Mouse (Mus musculus) erythroblast, embryonic 14.5 days (primary cell): ENCODE results near the gene Fndc8. TPM values are rescaled to one million over a fixed set of nuclear protein-coding genes. Genes with fewer than 3 reads are reported as not detected.
"Not testable (repeated sequence)": the region's sequence is repeated elsewhere in the genome, so short reads cannot be mapped to it uniquely, and the experiment has no call there.

ENCODE experiments used
- H3K27me3 ChIP-seq: 2 replicates; pipeline ENCODE4 v1.6.1; 2012; ENCODE audit warnings: inconsistent platforms; ENCODE audit not compliant: control insufficient read depth
- H3K36me3 ChIP-seq: 2 replicates; pipeline ENCODE4 v1.6.1; 2012; ENCODE audit warnings: mild to moderate bottlenecking, inconsistent platforms; ENCODE audit not compliant: control insufficient read depth
- H3K4me1 ChIP-seq: 2 replicates; pipeline ENCODE4 v1.6.1; 2012; ENCODE audit warnings: inconsistent platforms; ENCODE audit not compliant: control insufficient read depth
- H3K4me3 ChIP-seq: replicated peaks from 2 replicates; pipeline ENCODE3; 2012; ENCODE audit warnings: moderate library complexity, mild to moderate bottlenecking, inconsistent platforms
- H3K9me3 ChIP-seq: 2 replicates; pipeline ENCODE4 v1.6.1; 2012; ENCODE audit warnings: low read length, inconsistent platforms, mixed read lengths; ENCODE audit not compliant: control insufficient read depth
- GATA1 ChIP-seq: IDR thresholded peaks from 2 replicates; pipeline ENCODE4 v1.6.1; 2012; ENCODE audit warnings: low read length, inconsistent platforms, mixed read lengths
- TAL1 ChIP-seq: IDR thresholded peaks from 3 replicates; pipeline ENCODE4 v1.6.1; 2012; ENCODE audit warnings: low read length, inconsistent platforms, mixed read lengths
- polyA plus RNA-seq: library from polyadenylated mRNA; stranded (reverse); fragments of >175 nt; gene quantifications from 2 replicates; pipeline ENCODE4 v1.2.3, GENCODE M21; 2012

Fndc8 gene
- polyA plus RNA-seq, 1 experiment, result 0.03 TPM

- Histone ChIP-seq H3K36me3 (no peaks in the 10 kb centered on the region), H3K27me3 (peaks cover 76% of the 10 kb centered on the region), H3K4me3 (no peak overlapping the region), H3K4me1 (peaks cover 2% of the 10 kb centered on the region; the same call in 1 of the 2 replicates), H3K9me3 (no peaks in the 10 kb centered on the region)
- no peak for TF ChIP-seq GATA1
- TF ChIP-seq TAL1, result no peak
These were observed 37.1 kb downstream of the Fndc8 start for GRCm38 (mm10) chr11:82928897-82929632.

GRCm38 (mm10) chr11:82929633-82929950 lies 37.7 kb downstream of the Fndc8 start:
- H3K36me3 ChIP-seq, result no peaks in the 10 kb centered on the region
- H3K27me3 ChIP-seq, result peaks cover 82% of the 10 kb centered on the region
- H3K4me1 ChIP-seq, result peaks cover 2% of the 10 kb centered on the region; the same call in 1 of the 2 replicates
- H3K9me3 ChIP-seq, result no peaks in the 10 kb centered on the region
- H3K4me3 ChIP-seq, result no peak overlapping the region
- TF ChIP-seq TAL1 (no peak), GATA1 (no peak)

GRCm38 (mm10) chr11:82930391-82930955 lies 38.5 kb downstream of the Fndc8 start:
- H3K27me3 ChIP-seq, result peaks cover 85% of the 10 kb centered on the region
- H3K36me3 ChIP-seq, H3K4me1 ChIP-seq, H3K9me3 ChIP-seq, H3K4me3 ChIP-seq: not testable (repeated sequence)

GRCm38 (mm10) chr11:82931161-82931560 lies 39.2 kb downstream of the Fndc8 start:
- H3K27me3 ChIP-seq, result peaks cover 84% of the 10 kb centered on the region
- not testable (repeated sequence) for H3K4me1 ChIP-seq, H3K9me3 ChIP-seq, H3K36me3 ChIP-seq, H3K4me3 ChIP-seq

- H3K27me3 ChIP-seq, result peaks cover 88% of the 10 kb centered on the region
- H3K4me3 ChIP-seq, H3K9me3 ChIP-seq, H3K36me3 ChIP-seq, H3K4me1 ChIP-seq: not testable (repeated sequence)
These were observed 39.9 kb downstream of the Fndc8 start for GRCm38 (mm10) chr11:82931671-82932450.

- Histone ChIP-seq H3K4me1 (no peaks in the 10 kb centered on the region), H3K27me3 (peaks cover 92% of the 10 kb centered on the region), H3K36me3 (no peaks in the 10 kb centered on the region), H3K9me3 (no peaks in the 10 kb centered on the region), H3K4me3 (no peak overlapping the region)
- no peak for TF ChIP-seq TAL1
- TF ChIP-seq GATA1, result no peak
These were observed 41.3 kb downstream of the Fndc8 start for GRCm38 (mm10) chr11:82933186-82933585.

GRCm38 (mm10) chr11:82943336-82943735 lies 51.4 kb downstream of the Fndc8 start:
- H3K4me1 ChIP-seq, result no peaks in the 10 kb centered on the region
- TF ChIP-seq GATA1 (no peak), TAL1 (no peak)
- no peaks in the 10 kb centered on the region for H3K9me3 ChIP-seq
- H3K36me3 ChIP-seq, result no peaks in the 10 kb centered on the region
- peaks cover 11% of the 10 kb centered on the region for H3K27me3 ChIP-seq
- no peak overlapping the region for H3K4me3 ChIP-seq

GRCm38 (mm10) chr11:82945636-82946035 lies 53.7 kb downstream of the Fndc8 start:
- H3K9me3 ChIP-seq, result no peaks in the 10 kb centered on the region
- H3K4me3 ChIP-seq, result no peak overlapping the region
- peaks cover 25% of the 10 kb centered on the region for H3K27me3 ChIP-seq
- TF ChIP-seq GATA1 (no peak), TAL1 (no peak)
- H3K36me3 ChIP-seq, result no peaks in the 10 kb centered on the region
- H3K4me1 ChIP-seq, result no peaks in the 10 kb centered on the region

GRCm38 (mm10) chr11:82947457-82947856 lies 55.5 kb downstream of the Fndc8 start:
- no peaks in the 10 kb centered on the region for H3K9me3 ChIP-seq
- TF ChIP-seq GATA1, result no peak
- TF ChIP-seq TAL1, result no peak
- H3K4me1 ChIP-seq, result peaks cover 6% of the 10 kb centered on the region
- H3K27me3 ChIP-seq, result peaks cover 43% of the 10 kb centered on the region
- no peaks in the 10 kb centered on the region for H3K36me3 ChIP-seq
- no peak overlapping the region for H3K4me3 ChIP-seq
